Mouse (Mus musculus): Measurements from ENCODE around the gene Gnaq.

Gene Gnaq

DNA sequence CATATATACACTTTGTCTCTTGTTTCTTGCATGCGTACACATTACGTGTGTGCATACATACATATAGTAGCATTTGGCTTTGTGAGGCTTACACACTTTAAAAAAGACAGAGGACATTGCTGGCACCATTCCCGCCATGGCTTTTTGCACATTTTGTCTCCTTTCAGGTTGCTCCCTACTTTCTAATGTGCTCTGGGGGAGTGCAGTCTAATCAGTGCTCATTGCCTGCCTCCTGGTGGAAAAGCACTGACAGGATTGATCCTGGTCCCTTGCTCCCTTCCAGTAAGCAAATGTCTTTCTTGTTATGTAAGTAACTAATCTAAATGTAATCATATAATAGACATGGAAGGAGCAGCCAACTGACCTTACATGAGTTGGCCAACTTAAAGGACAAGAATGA, 65.5 kb downstream of the Gnaq start:
- no peak for DNase-seq (ENCODE audit: low spot score)

- DNase-seq (ENCODE audit: low spot score): peak; percentile 59
Measured at GRCm38 (mm10) chr19:16201356-16201755, 68.7 kb downstream of the Gnaq start.

DNA sequence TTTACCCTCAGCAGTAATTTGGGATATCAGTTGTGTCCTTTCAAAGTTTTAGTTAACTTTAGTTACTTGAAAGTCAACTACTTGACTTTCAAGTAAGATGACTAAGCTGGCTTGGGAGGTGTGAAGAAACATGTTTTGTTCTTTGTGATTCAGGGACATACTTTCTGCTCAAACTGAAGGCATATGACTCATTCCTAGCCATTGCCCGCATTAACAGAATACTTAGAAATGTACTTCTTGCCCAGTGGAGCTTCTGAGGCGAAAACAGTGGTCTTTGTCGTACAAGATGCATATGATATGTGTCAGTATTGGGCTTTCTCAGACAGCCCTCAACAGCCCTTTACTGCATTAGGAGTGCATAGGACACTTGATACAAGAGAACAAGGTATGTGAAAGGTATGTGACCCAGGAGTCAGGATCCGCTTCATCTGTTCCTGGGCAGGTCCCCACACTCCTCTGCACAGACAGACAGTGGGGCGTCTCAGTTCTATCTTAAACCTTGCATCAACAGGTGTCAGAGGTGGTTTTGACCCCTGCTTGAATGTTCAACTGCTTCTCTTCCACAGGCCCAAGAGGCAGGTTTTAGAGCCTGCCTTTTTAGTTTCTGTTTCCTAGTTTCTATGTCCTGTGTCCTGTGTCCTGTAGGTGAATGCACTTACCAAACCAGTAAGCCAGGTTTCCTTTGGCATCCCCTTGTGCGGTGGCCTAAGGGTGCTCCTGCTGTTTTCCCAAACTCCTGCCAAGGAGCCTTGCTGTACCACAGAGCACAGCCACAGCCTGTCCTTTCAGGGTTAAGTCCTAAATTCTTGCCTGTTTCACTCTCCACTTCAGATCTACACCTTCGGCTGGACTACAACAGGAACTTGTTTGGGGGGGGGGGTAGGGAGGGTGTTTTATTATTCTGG, 72.4 kb downstream of the Gnaq start:
- DNase-seq (ENCODE audit: low spot score): peak; percentile 76

DNA sequence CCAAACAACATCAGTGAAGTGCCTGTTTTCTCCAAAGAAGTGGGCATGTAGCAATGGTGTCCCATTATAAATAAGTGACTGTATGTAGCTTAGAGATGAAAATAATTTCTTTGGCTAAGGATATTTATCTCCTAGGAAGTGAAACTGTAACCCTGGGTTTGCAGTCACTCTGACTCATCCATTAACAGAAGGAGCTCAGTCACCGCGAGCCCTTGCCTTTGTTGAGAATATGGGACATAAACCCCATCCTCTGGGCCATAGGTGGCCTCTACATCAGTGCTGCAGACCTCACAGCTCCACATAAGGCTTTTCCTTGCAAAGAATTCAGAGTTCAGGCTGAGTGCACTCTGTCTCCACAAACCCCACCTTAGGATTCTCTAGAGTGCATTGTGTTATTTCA, 77.0 kb downstream of the Gnaq start:
- DNase-seq (ENCODE audit: low spot score): no peak

DNA sequence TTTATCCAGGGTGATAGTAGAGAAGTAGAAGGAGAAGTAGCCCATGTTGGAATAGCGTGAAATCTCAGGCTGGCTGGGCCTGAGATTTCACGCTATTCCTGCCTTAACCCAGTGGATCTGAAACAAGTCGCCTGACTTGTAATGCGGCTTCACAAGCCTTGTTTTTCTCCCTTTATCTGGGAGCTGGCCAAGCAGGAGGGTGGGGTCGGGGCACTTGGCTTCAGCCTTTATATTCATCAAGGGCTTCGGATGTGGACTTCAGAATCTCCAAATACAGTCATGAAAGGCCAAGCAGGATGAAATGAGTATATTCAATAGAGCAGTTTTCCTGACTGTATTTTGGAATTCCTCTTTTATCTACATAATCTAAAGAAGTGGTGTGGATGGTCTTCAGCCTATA, 82.3 kb downstream of the Gnaq start:
- peak; percentile 87 for DNase-seq (ENCODE audit: low spot score)

- no peak for DNase-seq (ENCODE audit: low spot score)
Measured at GRCm38 (mm10) chr19:16215430-16216016, 82.9 kb downstream of the Gnaq start.

GRCm38 (mm10) chr19:16219978-16220377, 87.3 kb downstream of the Gnaq start:
- DNase-seq (ENCODE audit: low spot score): no peak

DNA sequence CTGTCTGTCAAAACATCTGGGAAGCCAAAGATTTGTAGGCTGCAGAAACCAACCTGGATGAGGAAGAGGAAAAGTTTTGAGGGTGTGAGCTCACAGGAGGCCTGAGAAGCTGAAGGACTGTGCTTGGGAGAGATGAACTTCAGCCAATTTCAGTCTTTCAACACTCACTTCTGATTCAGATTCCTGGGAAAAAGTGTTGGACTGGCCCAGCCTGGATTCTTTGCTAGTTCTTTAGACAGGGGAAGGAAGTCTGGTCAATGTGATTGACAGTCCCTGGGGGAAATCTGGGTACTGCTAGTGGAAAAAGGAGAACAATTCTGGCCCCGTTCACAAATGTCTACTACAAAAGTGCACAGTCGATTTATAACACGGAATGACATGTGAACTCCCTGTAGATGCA, 89.9 kb downstream of the Gnaq start:
- peak; percentile 25 for DNase-seq (ENCODE audit: low spot score)

- no peak for DNase-seq (ENCODE audit: low spot score)
Measured at GRCm38 (mm10) chr19:16223126-16223525, 90.5 kb downstream of the Gnaq start.

GRCm38 (mm10) chr19:16224831-16225230, 92.2 kb downstream of the Gnaq start:
- DNase-seq (ENCODE audit: low spot score): no peak

DNA sequence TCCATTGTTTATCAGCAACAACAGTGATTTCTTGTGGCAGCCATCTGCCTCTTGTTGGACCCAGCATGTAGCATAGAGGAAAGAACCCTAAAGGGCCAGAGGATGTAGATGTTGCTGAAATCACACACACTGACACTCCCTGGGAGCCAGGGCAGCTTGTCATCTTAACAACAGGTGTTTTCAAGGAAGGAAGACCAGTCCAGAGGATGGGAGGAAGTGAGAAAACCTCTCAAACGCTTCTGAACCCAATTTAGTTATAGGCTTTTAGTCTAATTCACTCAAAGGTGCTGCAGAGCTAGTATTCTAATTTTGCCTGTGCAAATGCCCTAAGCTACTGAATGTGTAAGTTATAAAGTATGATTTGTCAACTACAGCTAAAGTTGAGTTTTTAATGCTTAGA, 99.0 kb downstream of the Gnaq start:
- DNase-seq (ENCODE audit: low spot score): no peak

DNA sequence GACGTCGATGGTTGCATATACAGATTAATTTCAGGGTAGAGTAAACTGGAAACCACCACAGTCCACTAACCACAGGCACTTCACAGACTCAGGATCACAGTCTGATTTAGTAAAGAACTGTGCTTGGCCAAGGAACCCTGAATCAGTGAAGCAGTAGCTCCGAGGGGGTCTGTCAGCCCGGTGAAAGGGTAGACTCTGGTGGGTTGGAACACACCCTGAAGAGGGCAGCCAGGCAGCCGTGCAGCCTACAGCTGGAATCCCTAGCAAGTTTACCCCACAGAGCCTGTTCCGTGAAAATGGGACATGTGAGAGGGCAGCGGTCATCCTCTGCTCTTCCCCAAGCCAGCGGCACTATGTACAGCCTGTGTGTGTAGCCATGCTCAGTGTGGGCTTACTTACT, 103.0 kb downstream of the Gnaq start:
- DNase-seq (ENCODE audit: low spot score): no peak

- no peak for DNase-seq (ENCODE audit: low spot score)
Measured at GRCm38 (mm10) chr19:16237034-16237433, 104.4 kb downstream of the Gnaq start.

DNA sequence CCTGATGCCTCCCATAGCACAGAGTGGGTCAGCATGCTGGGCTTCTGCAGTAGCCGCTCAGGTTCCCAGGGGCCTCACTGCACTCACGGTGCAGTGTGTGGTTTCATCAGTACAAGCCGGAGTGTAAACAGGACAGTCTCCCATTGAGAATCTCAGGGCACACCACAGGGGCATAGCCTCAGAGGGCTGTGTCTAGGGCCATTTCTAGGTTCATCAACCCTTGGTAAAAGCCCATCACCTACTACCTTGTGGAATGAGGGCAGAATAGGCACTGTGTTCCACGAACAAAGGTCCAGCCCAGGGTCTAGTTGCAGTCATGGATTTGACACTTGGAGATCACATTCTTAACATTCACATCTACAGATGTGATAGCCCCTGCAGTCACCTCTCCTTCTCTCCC, 105.4 kb downstream of the Gnaq start:
- no peak for DNase-seq (ENCODE audit: low spot score)

GRCm38 (mm10) chr19:16238512-16238911, 105.9 kb downstream of the Gnaq start:
- no peak for DNase-seq (ENCODE audit: low spot score)

- DNase-seq (ENCODE audit: low spot score): no peak
Measured at GRCm38 (mm10) chr19:16242708-16243107, 110.1 kb downstream of the Gnaq start.

DNA sequence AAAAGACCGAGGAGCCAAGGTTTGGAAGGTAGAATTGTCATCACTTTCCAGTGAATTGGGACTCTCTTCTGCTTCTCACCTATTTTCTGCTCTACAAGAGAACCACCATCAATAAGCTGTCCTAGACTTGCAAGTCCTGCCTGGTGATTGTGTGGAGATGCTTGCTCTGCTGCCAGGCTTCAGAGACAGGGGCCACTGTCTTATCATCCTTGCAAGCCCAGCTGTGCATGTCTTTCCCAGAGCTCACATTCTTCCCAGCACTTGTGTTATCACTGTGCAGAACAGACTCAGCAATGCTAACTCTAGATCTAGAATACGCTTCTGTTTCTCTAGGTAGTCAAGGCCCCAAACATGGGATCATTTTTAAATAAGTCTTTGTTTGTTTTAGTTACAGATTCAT, 116.4 kb downstream of the Gnaq start:
- DNase-seq (ENCODE audit: low spot score): no peak

DNA sequence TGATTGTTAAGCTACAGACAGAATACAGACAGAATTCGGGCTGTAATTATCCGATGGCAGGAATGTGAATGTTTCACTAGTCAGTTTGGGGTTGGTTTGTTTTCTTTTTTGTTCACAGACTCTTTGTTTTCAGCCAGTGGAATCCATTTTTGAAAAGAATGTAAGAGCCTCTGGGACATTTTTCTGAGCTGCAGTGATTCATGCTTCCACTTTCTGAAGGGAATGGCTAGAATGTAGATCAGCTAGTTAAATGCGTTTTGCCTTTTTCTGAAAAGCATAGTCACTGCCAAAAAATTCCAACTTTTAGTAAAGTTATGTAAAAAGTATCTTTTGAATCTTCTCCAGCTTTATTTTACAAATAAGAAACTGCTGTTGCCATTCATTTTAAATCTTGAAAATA, 118.3 kb downstream of the Gnaq start:
- no peak for DNase-seq (ENCODE audit: low spot score)

- no peak for DNase-seq (ENCODE audit: low spot score)
Measured at GRCm38 (mm10) chr19:16251819-16252218, 119.2 kb downstream of the Gnaq start.

GRCm38 (mm10) chr19:16252696-16253095, 120.1 kb downstream of the Gnaq start:
- DNase-seq (ENCODE audit: low spot score): peak; percentile 34

GRCm38 (mm10) chr19:16254881-16255280, 122.2 kb downstream of the Gnaq start:
- DNase-seq (ENCODE audit: low spot score): no peak

DNA sequence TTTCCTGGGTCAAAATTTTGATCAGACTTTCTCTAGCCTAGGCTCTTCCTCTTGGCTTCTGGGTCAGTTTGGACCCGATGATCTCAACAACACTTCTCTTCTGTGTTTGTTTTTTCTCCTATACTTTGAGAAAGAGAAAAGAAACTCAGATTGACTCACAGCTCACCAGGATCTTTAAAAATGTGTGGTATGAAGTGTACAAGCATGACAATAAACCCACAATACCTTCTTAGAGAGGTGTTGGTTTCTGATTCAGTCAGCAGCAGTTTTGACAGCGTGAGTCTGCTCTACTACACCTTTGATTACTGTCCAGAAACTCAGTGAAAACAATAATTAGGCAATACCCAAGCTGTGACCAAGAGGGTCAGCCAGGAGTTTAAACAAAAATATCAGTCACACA, 122.7 kb downstream of the Gnaq start:
- DNase-seq (ENCODE audit: low spot score): no peak

- peak; percentile 66 for DNase-seq (ENCODE audit: low spot score)
Measured at GRCm38 (mm10) chr19:16258766-16259355, 126.2 kb downstream of the Gnaq start.

All from lung, postnatal 25 days (tissue).